In the genomic region with DNA sequence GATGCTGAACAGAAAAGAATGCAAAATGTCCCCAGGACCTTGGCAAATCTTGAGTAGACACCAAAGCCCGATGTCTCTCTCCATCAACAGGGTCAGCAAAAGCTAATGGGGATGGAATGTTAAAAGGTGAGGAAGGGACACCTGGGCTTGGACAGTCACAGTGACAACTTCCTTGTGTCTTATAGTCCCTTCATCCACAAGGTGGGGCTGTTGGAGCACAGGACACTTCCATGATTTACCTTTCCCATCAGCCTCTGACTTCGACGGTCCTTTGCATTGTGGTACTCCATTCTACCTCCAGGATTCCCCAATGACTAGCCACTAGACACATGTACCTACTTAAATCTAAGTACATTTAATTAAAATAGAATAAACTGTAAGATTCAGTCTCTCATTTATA, we compare ENCODE assay signal across 13 mouse cellular contexts. TPM values are rescaled to one million over a fixed set of nuclear protein-coding genes. Genes with fewer than 3 reads are reported as not detected.
A peak's percentile ranks its signal among the peaks of the same experiment; 100 is the strongest.
DNase-seq lines count a peak whose midpoint lies in the region; ATAC-seq and TF ChIP-seq lines count a peak whose summit lies in the region.
"Had no signal": no experiment of that assay in that cellular context is flagged by ENCODE, and none has a peak within 500 bp of the region (broad histone marks: within the 10 kb centered on the region; RNA-seq: fewer than 3 reads in every experiment).

No protein-coding gene starts in this region.

- no peak overlapping the region for H3K4me3 ChIP-seq in ES-Bruce4 (ENCODE audit: low read depth, low read length)
- no peak overlapping the region for H3K4me3 ChIP-seq in lung, postnatal 0 days (ENCODE audit: low read depth, low read length)
- H3K4me3 ChIP-seq in hindbrain, embryonic 16.5 days (ENCODE audit: low read length) = no peak overlapping the region

- no peaks in the 10 kb centered on the region for H3K9me3 ChIP-seq in ES-Bruce4 (replicated peaks; ENCODE audit: control insufficient read depth, insufficient read depth, low read length, poor library complexity, severe bottlenecking)
- no peaks in the 10 kb centered on the region for H3K9me3 ChIP-seq in lung, postnatal 0 days (ENCODE audit: low read length)
- H3K9me3 ChIP-seq in hindbrain, embryonic 16.5 days (ENCODE audit: control insufficient read depth, low read length) = no peaks in the 10 kb centered on the region

- DNase-seq in adrenal gland, postnatal 14 days = peak; percentile 16
- no peak for DNase-seq in adrenal gland, adult 8-10 months
- DNase-seq in kidney, postnatal 10 days = peak; percentile 17
- DNase-seq in kidney, postnatal 25 days = no peak
- DNase-seq in lung, postnatal 0 days (ENCODE audit: low spot score) = peak; percentile 18
- DNase-seq in Muller cell, postnatal 12 days (ENCODE audit: inconsistent ontology term) = no peak
- DNase-seq: cerebellum, adult 8-10 months; left cerebral cortex, postnatal 4 days had no signal

- no peak for TF ChIP-seq POLR2A in ES-Bruce4 (IDR thresholded peaks at IDR 0.05; ENCODE audit: insufficient read depth, low read length)

- no peaks in the 10 kb centered on the region for H3K4me1 ChIP-seq in ES-Bruce4 (ENCODE audit: control insufficient read depth, insufficient read depth, low read length)
- no peaks in the 10 kb centered on the region for H3K4me1 ChIP-seq in lung, postnatal 0 days (ENCODE audit: insufficient read depth, low read depth, low read length)
- H3K4me1 ChIP-seq in hindbrain, embryonic 16.5 days (ENCODE audit: control insufficient read depth, insufficient read depth, low read depth, low read length) = no peaks in the 10 kb centered on the region

- no peak for ATAC-seq in lung, postnatal 0 days
- no peak for ATAC-seq in hindbrain, embryonic 16.5 days

- no peak overlapping the region for H3K27ac ChIP-seq in ES-Bruce4 (ENCODE audit: insufficient read depth, low read length)
- no peak overlapping the region for H3K27ac ChIP-seq in lung, postnatal 0 days (ENCODE audit: low read length)
- H3K27ac ChIP-seq in hindbrain, embryonic 16.5 days (ENCODE audit: low read depth, low read length) = no peak overlapping the region

- WGBS in lung, postnatal 0 days = 47% methylated on average over 3 of the region's 3 CpGs
- 64% methylated on average over 3 of the region's 3 CpGs for WGBS in hindbrain, embryonic 16.5 days

- H3K36me3 ChIP-seq in ES-Bruce4 (ENCODE audit: control insufficient read depth, insufficient read depth, low read length, poor library complexity, severe bottlenecking) = no peaks in the 10 kb centered on the region
- peaks cover 4% of the 10 kb centered on the region; the same call in 1 of the 2 replicates for H3K36me3 ChIP-seq in lung, postnatal 0 days (ENCODE audit: insufficient read depth, low read length)
- H3K36me3 ChIP-seq in hindbrain, embryonic 16.5 days (ENCODE audit: control insufficient read depth, insufficient read depth, low read length) = peaks cover 20% of the 10 kb centered on the region

- TF ChIP-seq EP300 in ES-Bruce4 (IDR thresholded peaks at IDR 0.05; ENCODE audit: insufficient read depth, low read depth, low read length) = no peak
- TF ChIP-seq EP300 in lung, postnatal 0 days (IDR thresholded peaks at IDR 0.05) = no peak

- H3K9ac ChIP-seq in ES-Bruce4 (ENCODE audit: low read depth, poor library complexity, severe bottlenecking) = no peak overlapping the region
- H3K9ac ChIP-seq in lung, postnatal 0 days (replicated peaks; ENCODE audit: low read depth) = no peak overlapping the region
- H3K9ac ChIP-seq in hindbrain, embryonic 16.5 days (ENCODE audit: low read depth, low read length) = no peak overlapping the region

- H3K27me3 ChIP-seq in ES-Bruce4 (ENCODE audit: control insufficient read depth, insufficient read depth, low read length, poor library complexity, severe bottlenecking) = no peaks in the 10 kb centered on the region
- no peaks in the 10 kb centered on the region for H3K27me3 ChIP-seq in lung, postnatal 0 days (replicated peaks; ENCODE audit: insufficient read depth, low read length)
- no peaks in the 10 kb centered on the region for H3K27me3 ChIP-seq in hindbrain, embryonic 16.5 days (replicated peaks; ENCODE audit: control insufficient read depth, insufficient read depth, low read length)

- peak; percentile 46 for TF ChIP-seq CTCF in ES-Bruce4 (IDR thresholded peaks at IDR 0.05; ENCODE audit: low read depth, low read length)
- peak; percentile 61 for TF ChIP-seq CTCF in lung, postnatal 0 days (IDR thresholded peaks at IDR 0.05)

- H3K4me2 ChIP-seq in lung, postnatal 0 days (replicated peaks; ENCODE audit: low read depth, low read length) = no peak overlapping the region
- no peak overlapping the region for H3K4me2 ChIP-seq in hindbrain, embryonic 16.5 days (ENCODE audit: low read length)

RNA-seq across cellular contexts. Expression of a gene that starts 13.2 kb away (rescaled TPM):
- total RNA-seq in adrenal gland, postnatal 14 days (2021) = not detected in 2 replicates
- not detected for total RNA-seq in adrenal gland, adult 8-10 months (2022)
- 0.48 and 0.90 TPM in 2 replicates for polyA plus RNA-seq in ES-Bruce4 (2011; ENCODE audit: insufficient read depth, insufficient read length, low read depth, missing spikeins)
- 2.9 and 3.2 TPM in 2 replicates for polyA plus RNA-seq in lung, postnatal 0 days (2015; fragmentation: Nextera tagmentation; extraction: Ambion mirVana)
- 0.29 TPM in 1 of 2 replicates, not detected in the other for polyA plus RNA-seq in hindbrain, embryonic 16.5 days (2015; fragmentation: Nextera tagmentation; extraction: Ambion mirVana)
- total RNA-seq: hematopoietic stem cell, adult 5-6 weeks; left cerebral cortex, postnatal 4 days; neutrophil, adult 5-6 weeks had no signal
- polyA plus RNA-seq: spleen, adult 2 months had no signal

RNA-seq across cellular contexts. Expression of a gene that starts 18.8 kb away (rescaled TPM):
- total RNA-seq in adrenal gland, postnatal 14 days (2021) = 9.9 and 10.2 TPM in 2 replicates
- 1 to 10 TPM; 7.5 to 9.5 (median 9.1) TPM for total RNA-seq in adrenal gland, adult 8-10 months (2022)
- polyA plus RNA-seq in ES-Bruce4 (2011; ENCODE audit: insufficient read depth, insufficient read length, low read depth, missing spikeins) = 5.3 and 5.6 TPM in 2 replicates
- polyA plus RNA-seq in lung, postnatal 0 days (2015; fragmentation: Nextera tagmentation; extraction: Ambion mirVana) = 7.6 and 7.7 TPM in 2 replicates
- 63.7 and 72.1 TPM in 2 replicates for polyA plus RNA-seq in hindbrain, embryonic 16.5 days (2015; fragmentation: Nextera tagmentation; extraction: Ambion mirVana)

RNA-seq across cellular contexts. Expression of a gene that starts 33.6 kb away (rescaled TPM):
- total RNA-seq in adrenal gland, postnatal 14 days (2021) = 0.41 and 0.56 TPM in 2 replicates
- under 1 TPM; 0.35 to 0.71 (median 0.51) TPM for total RNA-seq in adrenal gland, adult 8-10 months (2022)
- polyA plus RNA-seq in ES-Bruce4 (2011; ENCODE audit: insufficient read depth, insufficient read length, low read depth, missing spikeins) = not detected in 2 replicates
- polyA plus RNA-seq in lung, postnatal 0 days (2015; fragmentation: Nextera tagmentation; extraction: Ambion mirVana) = 0.29 and 0.76 TPM in 2 replicates
- polyA plus RNA-seq in hindbrain, embryonic 16.5 days (2015; fragmentation: Nextera tagmentation; extraction: Ambion mirVana) = 1.6 and 1.8 TPM in 2 replicates
- total RNA-seq: hematopoietic stem cell, adult 5-6 weeks; neutrophil, adult 5-6 weeks had no signal

RNA-seq across cellular contexts. Expression of a gene that starts 43.9 kb away (rescaled TPM):
- 21.3 and 26.3 TPM in 2 replicates for total RNA-seq in adrenal gland, postnatal 14 days (2021)
- 10 to 100 TPM; 14.6 to 27.6 (median 23.6) TPM for total RNA-seq in adrenal gland, adult 8-10 months (2022)
- 0.59 and 0.66 TPM in 2 replicates for polyA plus RNA-seq in ES-Bruce4 (2011; ENCODE audit: insufficient read depth, insufficient read length, low read depth, missing spikeins)
- polyA plus RNA-seq in lung, postnatal 0 days (2015; fragmentation: Nextera tagmentation; extraction: Ambion mirVana) = 5.6 and 7.4 TPM in 2 replicates
- polyA plus RNA-seq in hindbrain, embryonic 16.5 days (2015; fragmentation: Nextera tagmentation; extraction: Ambion mirVana) = 0.36 and 0.54 TPM in 2 replicates

Comparison
In these comparisons a context has a peak if more than half of its experiments do, and no peak if none do; other contexts are left out.
1. DNase-seq: peak in adrenal gland, postnatal 14 days (single experiment), kidney, postnatal 10 days (single experiment) and lung, postnatal 0 days (single experiment); none in adrenal gland, adult 8-10 months (single experiment), kidney, postnatal 25 days (0 of 2) and Muller cell, postnatal 12 days (single experiment).